ENCODE assay signal across 18 mouse cellular contexts in genomic region chr6:6197339-6197738, GRCm38 (mm10).
"Had no signal": no experiment of that assay in that cellular context is flagged by ENCODE, and none has a peak within 500 bp of the region (broad histone marks: within the 10 kb centered on the region; RNA-seq: fewer than 3 reads in every experiment).

No protein-coding gene starts in this region.

- H3K4me1 ChIP-seq: midbrain, embryonic 10.5 days; midbrain, embryonic 12.5 days; neural tube, embryonic 13.5 days; neural tube, embryonic 15.5 days had no signal

- H3K27me3 ChIP-seq: midbrain, embryonic 12.5 days; neural tube, embryonic 13.5 days; neural tube, embryonic 15.5 days had no signal

- H3K27ac ChIP-seq: midbrain, embryonic 10.5 days; midbrain, embryonic 12.5 days; neural tube, embryonic 13.5 days; neural tube, embryonic 15.5 days had no signal

- H3K9me3 ChIP-seq: midbrain, embryonic 10.5 days; midbrain, embryonic 12.5 days; neural tube, embryonic 13.5 days; neural tube, embryonic 15.5 days had no signal

- DNase-seq: lung, adult 18-20 months; lung, embryonic 14.5 days; lung, postnatal 10 days; lung, postnatal 4 days; midbrain, embryonic 14.5 days; retina, postnatal 1 day; right cerebral cortex, adult 18-20 months; right cerebral cortex, postnatal 25 days; right cerebral cortex, postnatal 4 days; spleen, adult 18-20 months; thymus, adult 18-20 months; thymus, postnatal 14 days; thymus, postnatal 36 days had no signal

- H3K4me3 ChIP-seq: midbrain, embryonic 10.5 days; midbrain, embryonic 12.5 days; myocyte; neural tube, embryonic 13.5 days; neural tube, embryonic 15.5 days had no signal

- H3K36me3 ChIP-seq: neural tube, embryonic 13.5 days; neural tube, embryonic 15.5 days had no signal
